Mouse (Mus musculus) left cerebral cortex, postnatal 25 days (tissue): ENCODE results near the gene Zfp334. TPM values are rescaled to one million over a fixed set of nuclear protein-coding genes. Genes with fewer than 3 reads are reported as not detected.

Experiments
- DNase-seq, 2 experiments: peaks; one replicate each; pipeline ENCODE4 v3.0.0; 2022; ENCODE audit warnings: low spot score in 2 of 2, mixed read lengths in 1 of 2
- intact Hi-C: fragments of 180-260 bp; cut with DNase I; formaldehyde crosslinking; loops from one replicate; pipeline ENCODE4 v1.15.1; 2025
- total RNA-seq, 2 experiments: library from RNA; stranded (reverse); gene quantifications; 2 replicates each; pipeline ENCODE4 v1.2.3; 2021

Zfp334 gene
- total RNA-seq: 10 to 100 TPM; 14.0 to 14.2 TPM

GRCm38 (mm10) chr2:165387844-165388495, at the start of gene Zfp334:
Zfp334 (minus strand) TSS chr2:165388259.
- intact Hi-C loops: no loop called here
- DNase-seq: peak; percentile 95 to 98

DNA sequence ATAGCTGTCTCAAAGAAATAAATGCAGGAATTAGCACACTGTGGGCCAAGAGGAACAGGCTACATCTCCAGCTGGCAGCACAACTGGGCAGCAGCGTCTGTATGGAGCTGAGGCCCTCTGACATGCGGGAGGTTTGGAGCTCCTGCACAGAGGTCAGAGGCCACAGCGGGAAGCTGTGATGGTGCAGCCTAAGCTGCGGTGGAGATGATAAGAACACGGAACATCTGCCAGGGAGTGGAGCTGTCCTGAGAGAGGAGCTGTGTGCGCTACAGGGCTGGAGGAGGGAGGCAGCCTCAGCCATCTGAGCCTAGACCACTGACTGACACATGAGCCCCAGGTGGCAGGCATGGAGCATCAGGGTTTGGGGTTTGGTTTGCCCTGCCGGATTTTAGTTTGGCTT, 40.6 kb upstream of the Zfp334 start:
- intact Hi-C loops: no loop called here
- no peak for DNase-seq

- peak in 1 of 2 experiments; percentile 37 for DNase-seq
- intact Hi-C loops: no loop called here
Measured at GRCm38 (mm10) chr2:165420195-165420594, 32.1 kb upstream of the Zfp334 start.

DNA sequence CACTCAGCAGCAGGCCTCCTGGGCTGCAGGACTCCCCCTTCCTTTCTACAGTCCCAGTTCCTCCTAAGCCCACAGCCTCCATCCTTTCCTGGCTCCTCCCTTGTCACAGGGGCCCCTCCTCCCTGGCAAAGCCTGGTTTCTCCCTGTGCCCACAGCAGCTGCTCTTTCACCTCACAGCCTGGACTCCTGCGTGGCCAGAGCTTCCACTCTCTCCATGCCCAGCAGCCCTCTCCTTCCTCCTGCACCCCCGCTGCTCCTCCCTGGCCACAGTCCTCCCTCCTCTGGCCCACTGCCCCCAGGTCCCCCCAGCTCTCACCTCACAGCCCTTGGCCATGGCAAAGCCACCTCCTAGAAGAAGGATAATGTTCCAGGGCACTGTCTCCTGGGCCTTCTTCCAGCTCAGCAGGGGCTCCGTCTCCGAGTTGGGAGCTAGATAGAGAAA, 31.6 kb upstream of the Zfp334 start:
- peak in 1 of 2 experiments; percentile 48 for DNase-seq
- intact Hi-C loops: no loop called here

GRCm38 (mm10) chr2:165418577-165418976, 30.5 kb upstream of the Zfp334 start:
- no peak for DNase-seq
- intact Hi-C loops: no loop called here

GRCm38 (mm10) chr2:165417291-165417690, 29.2 kb upstream of the Zfp334 start:
- DNase-seq: peak; percentile 56 to 65
- intact Hi-C loops: no loop called here

- intact Hi-C loops: no loop called here
- DNase-seq: no peak
Measured at GRCm38 (mm10) chr2:165415795-165416194, 27.7 kb upstream of the Zfp334 start.

DNA sequence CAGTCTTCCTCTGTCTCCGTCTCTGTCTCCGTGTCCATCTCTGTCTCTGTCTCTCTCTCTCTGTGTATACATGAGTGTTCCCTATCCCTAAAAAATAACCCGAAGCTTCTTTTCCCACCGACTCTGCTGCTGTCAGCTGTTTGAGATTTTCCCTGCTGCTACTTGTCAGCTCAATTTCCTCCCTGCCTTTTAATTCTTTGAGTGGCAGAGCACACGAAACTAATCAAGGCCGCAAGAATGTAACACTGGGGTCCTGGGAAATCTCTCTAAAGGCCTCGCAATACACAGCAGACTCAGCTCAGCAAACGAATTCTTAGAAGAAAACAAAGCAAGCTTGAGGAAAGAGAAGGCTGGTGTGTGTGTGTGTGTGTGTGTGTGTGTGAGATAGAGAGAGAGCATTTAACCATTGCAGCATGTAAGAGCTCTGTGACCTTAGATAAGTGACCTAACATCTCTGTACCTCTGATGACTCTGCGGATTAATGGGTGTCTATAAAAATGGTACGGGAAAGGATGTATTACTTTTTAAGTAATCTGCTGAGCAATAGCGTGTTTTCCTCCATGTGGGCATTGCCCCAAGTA, 27.2 kb upstream of the Zfp334 start:
- intact Hi-C loops: no loop called here
- DNase-seq: no peak

- intact Hi-C loops: no loop called here
- DNase-seq: no peak
Measured at GRCm38 (mm10) chr2:165414321-165414720, 26.3 kb upstream of the Zfp334 start.

- intact Hi-C loops: no loop called here
- DNase-seq: no peak
Measured at GRCm38 (mm10) chr2:165413884-165414283, 25.8 kb upstream of the Zfp334 start.

GRCm38 (mm10) chr2:165407700-165408301, 19.7 kb upstream of the Zfp334 start:
- intact Hi-C loops: loop anchor here (1.0 kb wide), 1 partner anchor 44 kb away; no protein-coding TSS in a partner anchor
- peak; percentile 61 to 73 for DNase-seq

GRCm38 (mm10) chr2:165405351-165405750, 17.3 kb upstream of the Zfp334 start:
- peak; percentile 47 to 94 for DNase-seq
- intact Hi-C loops: no loop called here

- no peak for DNase-seq
- intact Hi-C loops: no loop called here
Measured at GRCm38 (mm10) chr2:165404951-165405350, 16.9 kb upstream of the Zfp334 start.

DNA sequence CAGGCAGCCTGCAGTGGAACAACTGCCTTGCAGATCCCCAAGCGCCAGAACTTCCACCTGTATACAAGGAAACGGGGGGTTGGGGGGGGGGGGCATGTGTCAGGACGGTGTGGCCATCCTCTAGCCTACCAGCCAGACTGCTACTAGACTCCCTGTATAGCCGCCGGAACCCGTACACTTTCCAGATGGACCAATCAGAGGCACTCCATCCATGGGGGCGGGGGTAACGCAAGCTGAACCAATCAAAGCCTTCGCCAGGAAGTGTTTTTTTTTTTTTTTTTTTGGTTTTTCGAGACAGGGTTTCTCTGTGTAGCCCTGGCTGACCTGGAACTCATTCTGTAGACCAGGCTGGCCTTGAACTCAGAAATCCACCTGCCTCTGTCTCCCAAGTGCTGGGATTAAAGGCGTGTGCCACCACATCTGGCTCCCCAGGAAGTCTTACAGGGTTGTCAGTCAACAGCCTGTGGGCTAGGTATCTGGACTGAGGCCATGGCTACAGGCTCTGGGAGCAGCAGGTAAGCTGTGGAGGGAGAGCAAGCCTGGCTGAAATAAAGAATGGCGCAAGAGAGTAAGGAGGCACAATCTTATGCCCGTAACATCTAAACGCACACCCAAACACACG, 10.2 kb upstream of the Zfp334 start:
- DNase-seq: no peak
- intact Hi-C loops: no loop called here

DNA sequence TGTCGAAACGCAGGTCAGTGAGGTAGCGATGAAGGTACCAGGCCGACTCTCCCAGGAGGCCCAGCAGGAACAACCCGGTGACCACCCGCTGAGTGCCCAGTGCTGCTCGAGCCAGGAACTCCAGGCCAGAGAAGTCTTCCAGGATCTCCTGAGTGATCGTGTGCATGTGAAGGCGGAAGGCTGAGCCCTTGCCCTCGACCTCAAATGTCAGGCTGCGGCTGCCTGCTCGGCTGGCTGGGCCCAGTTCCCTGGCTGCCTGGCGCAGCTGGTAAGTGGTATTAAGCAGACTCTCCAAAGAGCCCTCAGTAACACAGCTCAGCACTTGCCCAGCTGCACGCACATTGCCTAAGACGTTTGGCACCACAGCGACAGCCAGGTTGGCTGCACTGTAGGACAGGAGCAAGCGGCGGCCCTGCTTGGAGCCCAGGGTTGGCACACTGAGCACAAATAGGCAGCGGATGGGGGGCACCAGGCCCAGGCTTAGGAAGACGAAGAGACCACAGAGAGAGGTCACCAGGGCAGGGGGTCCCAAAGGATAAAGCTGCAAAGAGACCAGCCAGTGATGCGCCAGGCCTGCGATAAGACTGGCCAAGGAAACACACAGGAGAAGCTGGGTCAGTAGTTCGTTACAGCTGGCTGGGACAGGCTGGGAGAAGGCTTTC, 9.6 kb upstream of the Zfp334 start:
- DNase-seq: no peak
- intact Hi-C loops: no loop called here

GRCm38 (mm10) chr2:165396831-165397501, 8.9 kb upstream of the Zfp334 start:
- intact Hi-C loops: no loop called here
- no peak for DNase-seq

GRCm38 (mm10) chr2:165392156-165392555, 4.1 kb upstream of the Zfp334 start:
- peak in 1 of 2 experiments; percentile 70 for DNase-seq
- intact Hi-C loops: no loop called here

GRCm38 (mm10) chr2:165391561-165391960, 3.5 kb upstream of the Zfp334 start:
- peak; percentile 54 to 83 for DNase-seq
- intact Hi-C loops: loop anchor here (1.0 kb wide), 1 partner anchor 96 kb away; no protein-coding TSS in a partner anchor

DNA sequence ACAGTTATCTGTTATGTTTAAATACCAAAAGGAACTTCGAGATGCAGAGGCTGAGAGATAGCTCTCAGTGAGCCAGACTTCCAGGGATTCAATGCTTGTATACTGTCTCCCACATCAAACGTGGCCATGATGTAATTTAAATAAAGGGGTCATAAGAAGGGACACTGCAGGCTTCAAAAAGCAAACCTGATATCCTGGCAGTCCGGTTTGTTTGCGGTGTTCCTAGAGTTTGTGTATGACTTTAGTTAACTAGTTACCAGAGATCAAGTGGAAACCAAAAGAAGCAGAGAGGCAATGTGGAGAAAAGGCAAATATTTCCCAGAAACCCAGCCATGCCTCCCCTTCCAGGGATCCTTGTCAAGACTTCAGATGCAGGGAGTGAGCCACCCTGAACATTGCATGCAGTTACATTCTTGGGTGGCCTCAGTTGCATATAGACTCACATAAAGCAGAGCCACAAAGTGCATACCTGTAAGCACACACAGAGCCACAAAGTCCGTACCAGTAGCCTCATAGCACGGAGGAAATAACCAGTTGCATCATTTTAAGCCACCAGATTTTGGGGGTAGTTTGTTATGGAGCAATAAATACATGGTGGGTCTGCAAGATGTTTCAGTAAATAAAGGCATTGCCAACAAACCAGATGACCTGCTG, 1.4 kb upstream of the Zfp334 start:
- intact Hi-C loops: no loop called here
- DNase-seq: no peak
